Mouse (Mus musculus) spleen, adult 2 months (tissue): ENCODE data around the gene Nup188. TPM values are rescaled to one million over a fixed set of nuclear protein-coding genes. Genes with fewer than 3 reads are reported as not detected.

Source experiments
- DNase-seq, 2 experiments: peaks; one replicate each; pipeline versions ENCODE4 v3.0.0 to v3.0.0-alpha.2; 2012 to 2021; ENCODE audit warnings: low spot score in 2 of 2, low read depth in 1 of 2
- H3K27ac ChIP-seq: fragments of 200-500 bp; 2 replicates; pipeline ENCODE4 v1.5.1; 2012; ENCODE audit warnings: low read length, inconsistent platforms; ENCODE audit not compliant: insufficient read depth
- H3K27me3 ChIP-seq: fragments of 200-500 bp; 2 replicates; pipeline ENCODE4 v1.6.1; 2012; ENCODE audit warnings: mild to moderate bottlenecking, moderate library complexity, low read length, inconsistent platforms; ENCODE audit not compliant: control insufficient read depth, insufficient read depth
- H3K36me3 ChIP-seq: fragments of 200-500 bp; 2 replicates; pipeline ENCODE4 v1.6.1; 2012; ENCODE audit warnings: mild to moderate bottlenecking, low read length, inconsistent platforms; ENCODE audit not compliant: control insufficient read depth, insufficient read depth
- H3K4me1 ChIP-seq: fragments of 200-500 bp; 2 replicates; pipeline ENCODE4 v1.6.1; 2011; ENCODE audit warnings: inconsistent platforms; ENCODE audit not compliant: control insufficient read depth, insufficient read depth, insufficient read length
- H3K4me3 ChIP-seq: fragments of 200-500 bp; 2 replicates; pipeline ENCODE4 v1.5.1; 2011; ENCODE audit warnings: mild to moderate bottlenecking, inconsistent platforms; ENCODE audit not compliant: insufficient read depth, insufficient read length; ENCODE audit errors: extremely low read depth
- CTCF ChIP-seq: fragments of 200-500 bp; IDR thresholded peaks from 2 replicates; pipeline ENCODE4 v1.5.1; 2011; ENCODE audit warnings: mild to moderate bottlenecking, inconsistent platforms; ENCODE audit not compliant: insufficient read depth, insufficient read length, insufficient replicate concordance; ENCODE audit errors: extremely low read depth
- POLR2A ChIP-seq: fragments of 200-500 bp; IDR thresholded peaks from 2 replicates; pipeline ENCODE4 v1.6.1; 2011; ENCODE audit warnings: low read depth, low read length, inconsistent platforms
- WGBS: fragments of 180-500 bp; shearing (Covaris S2); methylation state at CpG from one replicate; pipeline ENCODE4 v1.1.7; 2018; 5-methylcytosine and 5-hydroxymethylcytosine counted together
- polyA plus RNA-seq: library from polyadenylated mRNA; depleted of rRNA; stranded (reverse); fragments of >200 nt; gene quantifications from 2 replicates; pipeline ENCODE4 v1.2.3, GENCODE M21; 2012; rRNA removed

Gene Nup188
- polyA plus RNA-seq, 1 experiment: 32.4 TPM

GRCm38 (mm10) chr2:30385591-30385990, 99.4 kb downstream of the Nup188 start:
- H3K4me3 ChIP-seq: no peak overlapping the region
- no peak overlapping the region for H3K27ac ChIP-seq
- 79% methylated on average over 4 of the region's 4 CpGs for WGBS
- TF ChIP-seq POLR2A: no peak
- no peak for TF ChIP-seq CTCF
- H3K4me1 ChIP-seq: no peaks in the 10 kb centered on the region
- no peaks in the 10 kb centered on the region for H3K27me3 ChIP-seq
- DNase-seq: no peak
- peaks cover 6% of the 10 kb centered on the region; the same call in 1 of the 2 replicates for H3K36me3 ChIP-seq

GRCm38 (mm10) chr2:30386913-30387312, 100.7 kb downstream of the Nup188 start:
- no peak overlapping the region for H3K27ac ChIP-seq
- no peak for DNase-seq
- peaks cover 5% of the 10 kb centered on the region; the same call in 1 of the 2 replicates for H3K36me3 ChIP-seq
- H3K27me3 ChIP-seq: no peaks in the 10 kb centered on the region
- no peak for TF ChIP-seq POLR2A
- TF ChIP-seq CTCF: no peak
- 92% methylated on average over 9 of the region's 9 CpGs for WGBS
- no peaks in the 10 kb centered on the region for H3K4me1 ChIP-seq
- no peak overlapping the region for H3K4me3 ChIP-seq

DNA sequence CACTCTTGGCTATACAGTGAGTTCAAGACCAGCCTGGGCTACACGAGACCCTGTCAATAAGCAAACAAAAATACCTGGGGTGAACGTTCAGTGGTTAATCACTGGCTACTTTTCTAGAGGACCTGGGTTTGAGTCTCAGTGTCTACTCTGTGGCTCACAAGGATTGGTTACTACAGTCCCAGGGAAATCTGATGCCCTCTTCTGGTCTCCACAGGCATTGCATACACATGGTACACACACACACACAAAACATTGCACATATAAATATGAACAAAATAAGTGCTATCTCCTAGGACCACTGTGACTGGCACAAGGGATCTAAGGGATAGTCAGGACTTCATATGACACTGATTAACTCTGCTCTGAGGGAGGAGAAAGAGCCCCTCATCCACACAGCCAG, 102.8 kb downstream of the Nup188 start:
- WGBS: 91% methylated on average over 2 of the region's 2 CpGs
- DNase-seq: no peak
- no peak for TF ChIP-seq CTCF
- no peak for TF ChIP-seq POLR2A
- no peak overlapping the region for H3K27ac ChIP-seq
- H3K4me3 ChIP-seq: no peak overlapping the region
- H3K4me1 ChIP-seq: peaks cover 10% of the 10 kb centered on the region; the same call in 1 of the 2 replicates
- no peaks in the 10 kb centered on the region for H3K27me3 ChIP-seq
- H3K36me3 ChIP-seq: no peaks in the 10 kb centered on the region

DNA sequence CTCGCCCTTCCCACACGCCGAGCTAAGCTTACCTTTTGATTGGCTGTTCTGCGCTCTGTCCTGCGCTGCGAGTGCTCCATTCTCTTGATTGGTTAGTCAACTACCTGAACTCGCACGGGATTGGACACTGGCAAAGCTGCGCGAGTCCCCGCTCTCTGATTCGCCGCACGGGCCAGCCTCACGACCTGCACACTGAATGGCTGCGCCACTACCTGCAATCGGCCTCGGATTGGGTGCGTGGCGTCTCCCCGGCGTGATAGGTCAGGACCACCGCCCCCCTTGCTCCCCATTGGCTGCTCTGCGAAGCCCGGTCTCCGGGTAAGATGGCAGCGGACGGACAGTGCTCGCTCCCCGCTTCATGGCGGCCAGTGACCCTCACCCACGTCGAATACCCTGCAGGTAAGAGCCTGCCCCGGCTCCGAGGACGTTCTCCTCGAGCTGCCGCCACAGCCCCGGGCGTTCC, 105.9 kb downstream of the Nup188 start, which contains the start of gene Dolpp1:
Gene Dolpp1 (plus strand): TSS at position 141 of the 463 bp plus-strand sequence.
- Histone ChIP-seq H3K4me3 (peak within 1 kb of the TSS; percentile 75), H3K4me1 (peaks cover 10% of the 10 kb centered on the region; the same call in 1 of the 2 replicates), H3K27me3 (no peaks in the 10 kb centered on the region), H3K27ac (peak within 1 kb of the TSS; percentile 51; the same call in 1 of the 2 replicates), H3K36me3 (peaks cover 3% of the 10 kb centered on the region; the same call in 1 of the 2 replicates)
- under 1% methylated on average over 39 of the region's 40 CpGs for WGBS
- TF ChIP-seq POLR2A (peak; percentile 56), CTCF (no peak)
- peak; percentile 97 for DNase-seq

- H3K4me1 ChIP-seq: peaks cover 10% of the 10 kb centered on the region; the same call in 1 of the 2 replicates
- peak in 1 of 2 experiments; percentile 67 for DNase-seq
- no peaks in the 10 kb centered on the region for H3K27me3 ChIP-seq
- H3K27ac ChIP-seq: peak overlapping the region; percentile 51; the same call in 1 of the 2 replicates
- no peak for TF ChIP-seq CTCF
- TF ChIP-seq POLR2A: no peak
- peaks cover 7% of the 10 kb centered on the region for H3K36me3 ChIP-seq
- peak overlapping the region; percentile 75 for H3K4me3 ChIP-seq
- WGBS: 1% methylated on average over 53 of the region's 54 CpGs
Measured at GRCm38 (mm10) chr2:30392577-30393369, 106.6 kb downstream of the Nup188 start.

DNA sequence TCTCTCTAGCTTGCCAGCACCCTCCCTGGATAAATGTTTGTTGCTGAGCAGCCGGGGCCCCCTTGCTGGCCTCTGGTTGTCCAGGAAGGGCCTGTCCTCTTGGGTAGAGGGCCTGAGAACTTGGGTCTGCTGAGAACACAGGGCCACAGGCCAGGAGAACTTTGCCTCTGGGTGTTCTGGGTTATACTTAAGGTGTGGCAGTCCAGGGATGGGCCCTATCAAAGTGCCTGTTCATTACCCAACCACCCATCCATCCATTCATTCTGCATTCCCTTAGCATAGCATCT, 107.1 kb downstream of the Nup188 start:
- TF ChIP-seq CTCF (no peak), POLR2A (no peak)
- WGBS: 80% methylated on average over 1 of the region's 1 CpGs
- no peak for DNase-seq
- Histone ChIP-seq H3K4me3 (peak overlapping the region; percentile 75; the same call in 1 of the 2 replicates), H3K4me1 (peaks cover 10% of the 10 kb centered on the region; the same call in 1 of the 2 replicates), H3K36me3 (peaks cover 10% of the 10 kb centered on the region), H3K27ac (no peak overlapping the region), H3K27me3 (no peaks in the 10 kb centered on the region)

Other genes starting within 250 kb of the Nup188 start
- 7.6 and 12.3 TPM in 2 replicates for gene Wdr34, start 237.5 kb upstream of the Nup188 start, polyA plus RNA-seq
- gene Set, start 229.0 kb upstream of the Nup188 start, polyA plus RNA-seq: 42.2 and 55.0 TPM in 2 replicates
- 4.6 and 4.9 TPM in 2 replicates for gene Pkn3, start 208.7 kb upstream of the Nup188 start, polyA plus RNA-seq
- 56.2 and 92.3 TPM in 2 replicates for gene Zdhhc12, start 192.7 kb upstream of the Nup188 start, polyA plus RNA-seq
- 59.0 and 78.3 TPM in 2 replicates for gene Zer1, start 161.8 kb upstream of the Nup188 start, polyA plus RNA-seq
- gene Tbc1d13, start 152.7 kb upstream of the Nup188 start, polyA plus RNA-seq: 48.5 and 50.9 TPM in 2 replicates
- gene Endog, start 114.9 kb upstream of the Nup188 start, polyA plus RNA-seq: 19.4 and 33.0 TPM in 2 replicates
- gene Spout1, start 107.9 kb upstream of the Nup188 start, polyA plus RNA-seq: 19.1 and 23.3 TPM in 2 replicates
- 9.7 and 11.5 TPM in 2 replicates for gene Kyat1, start 80.5 kb upstream of the Nup188 start, polyA plus RNA-seq
- 22.1 and 25.6 TPM in 2 replicates for gene Lrrc8a, start 48.7 kb upstream of the Nup188 start, polyA plus RNA-seq
- gene Gm28035, start 45.8 kb upstream of the Nup188 start, polyA plus RNA-seq: 6.0 and 9.6 TPM in 2 replicates
- 18.1 and 24.1 TPM in 2 replicates for gene Phyhd1, start 20.2 kb upstream of the Nup188 start, polyA plus RNA-seq
- gene Gm28038, start 5.4 kb upstream of the Nup188 start, polyA plus RNA-seq: not detected in 2 replicates
- gene Dolk, start 63 bp upstream of the Nup188 start, polyA plus RNA-seq: 11.0 and 11.6 TPM in 2 replicates
- gene Sh3glb2, start 72.9 kb downstream of the Nup188 start, polyA plus RNA-seq: 92.3 and 114 TPM in 2 replicates
- 11.1 and 11.7 TPM in 2 replicates for gene Miga2, start 77.8 kb downstream of the Nup188 start, polyA plus RNA-seq
- 31.9 and 48.2 TPM in 2 replicates for gene Dolpp1, start 105.9 kb downstream of the Nup188 start, polyA plus RNA-seq
- 53.9 and 55.2 TPM in 2 replicates for gene Crat, start 129.4 kb downstream of the Nup188 start, polyA plus RNA-seq
- 136 and 152 TPM in 2 replicates for gene Ptpa, start 129.6 kb downstream of the Nup188 start, polyA plus RNA-seq
- 4.7 and 9.1 TPM in 2 replicates for gene Ier5l, start 187.8 kb downstream of the Nup188 start, polyA plus RNA-seq